8 mouse cellular contexts compared by ENCODE assay signal in genomic region chr6:52174968-52175751, GRCm38 (mm10). TPM values are rescaled to one million over a fixed set of nuclear protein-coding genes. Genes with fewer than 3 reads are reported as not detected.
DNase-seq lines count a peak whose midpoint lies in the region; ATAC-seq lines count a peak whose summit lies in the region.

No protein-coding gene starts in this region.

- peak overlapping the region; percentile 67 for H3K4me3 ChIP-seq in lung, embryonic 15.5 days
- H3K4me3 ChIP-seq in hindbrain, embryonic 10.5 days: peak overlapping the region; percentile 81
- peak overlapping the region; percentile 47 for H3K4me3 ChIP-seq in limb, embryonic 13.5 days
- H3K4me3 ChIP-seq in stomach, embryonic 16.5 days (replicated peaks; ENCODE audit: low read length): peak overlapping the region; percentile 60

- H3K9ac ChIP-seq in lung, embryonic 15.5 days: peak overlapping the region; percentile 63
- H3K9ac ChIP-seq in limb, embryonic 13.5 days: peak overlapping the region; percentile 63
- H3K9ac ChIP-seq in stomach, embryonic 16.5 days (ENCODE audit: low read length): peak overlapping the region; percentile 91

- ATAC-seq in lung, embryonic 15.5 days (ENCODE audit: borderline replicate concordance, extremely low read depth, low FRiP score, low TSS enrichment): peak; percentile 39; the same call in 1 of the 2 replicates
- no peak for ATAC-seq in limb, embryonic 13.5 days (ENCODE audit: low FRiP score, low read depth)
- peak; percentile 29; the same call in 1 of the 2 replicates for ATAC-seq in stomach, embryonic 16.5 days (ENCODE audit: insufficient read depth, low FRiP score)

- H3K27me3 ChIP-seq in lung, embryonic 15.5 days: peaks cover 79% of the 10 kb centered on the region
- H3K27me3 ChIP-seq in hindbrain, embryonic 10.5 days (ENCODE audit: insufficient read depth, poor library complexity, severe bottlenecking): peaks cover 100% of the 10 kb centered on the region
- H3K27me3 ChIP-seq in limb, embryonic 13.5 days: peaks cover 66% of the 10 kb centered on the region
- H3K27me3 ChIP-seq in stomach, embryonic 16.5 days (ENCODE audit: control insufficient read depth, insufficient read depth, low read length): no peaks in the 10 kb centered on the region

- H3K4me1 ChIP-seq in lung, embryonic 15.5 days: peaks cover 30% of the 10 kb centered on the region
- H3K4me1 ChIP-seq in hindbrain, embryonic 10.5 days (replicated peaks): peaks cover 40% of the 10 kb centered on the region
- peaks cover 88% of the 10 kb centered on the region for H3K4me1 ChIP-seq in limb, embryonic 13.5 days
- H3K4me1 ChIP-seq in stomach, embryonic 16.5 days (ENCODE audit: control insufficient read depth, insufficient read depth, low read length): peaks cover 26% of the 10 kb centered on the region

- H3K4me2 ChIP-seq in lung, embryonic 15.5 days: peak overlapping the region; percentile 90
- peak overlapping the region; percentile 70 for H3K4me2 ChIP-seq in limb, embryonic 13.5 days (replicated peaks)
- peak overlapping the region; percentile 71 for H3K4me2 ChIP-seq in stomach, embryonic 16.5 days (ENCODE audit: low read depth, low read length)

- no peak for DNase-seq in lung, postnatal 14 days
- peak; percentile 62 for DNase-seq in hindbrain, embryonic 10.5 days (ENCODE audit: low spot score)
- DNase-seq in right cerebral cortex, postnatal 14 days: no peak
- DNase-seq in urinary bladder, postnatal 4 days (ENCODE audit: low spot score in 2 of 2): no peak
- DNase-seq in spleen, postnatal 4 days (ENCODE audit: low spot score in 2 of 2): no peak

- peak overlapping the region; percentile 98 for H3K27ac ChIP-seq in lung, embryonic 15.5 days
- peak overlapping the region; percentile 82 for H3K27ac ChIP-seq in hindbrain, embryonic 10.5 days
- H3K27ac ChIP-seq in limb, embryonic 13.5 days: peak overlapping the region; percentile 55; the same call in 1 of the 2 replicates
- peak overlapping the region; percentile 98 for H3K27ac ChIP-seq in stomach, embryonic 16.5 days (ENCODE audit: low read length)

- H3K36me3 ChIP-seq in lung, embryonic 15.5 days: no peaks in the 10 kb centered on the region
- no peaks in the 10 kb centered on the region for H3K36me3 ChIP-seq in hindbrain, embryonic 10.5 days
- H3K36me3 ChIP-seq in limb, embryonic 13.5 days: peaks cover 14% of the 10 kb centered on the region
- no peaks in the 10 kb centered on the region for H3K36me3 ChIP-seq in stomach, embryonic 16.5 days (ENCODE audit: control insufficient read depth, insufficient read depth, low read length)

- no peaks in the 10 kb centered on the region for H3K9me3 ChIP-seq in lung, embryonic 15.5 days
- no peaks in the 10 kb centered on the region for H3K9me3 ChIP-seq in hindbrain, embryonic 10.5 days
- no peaks in the 10 kb centered on the region for H3K9me3 ChIP-seq in limb, embryonic 13.5 days
- H3K9me3 ChIP-seq in stomach, embryonic 16.5 days (replicated peaks; ENCODE audit: control insufficient read depth, low read length): no peaks in the 10 kb centered on the region

- WGBS in lung, embryonic 15.5 days: under 1% methylated on average over 35 of the region's 41 CpGs
- WGBS in hindbrain, embryonic 10.5 days: under 1% methylated on average over 41 of the region's 41 CpGs
- 8% methylated on average over 41 of the region's 41 CpGs for WGBS in limb, embryonic 13.5 days
- WGBS in stomach, embryonic 16.5 days: 3% methylated on average over 41 of the region's 41 CpGs

RNA-seq across cellular contexts. Expression of gene 5730596B20Rik, which starts 2.1 kb away (rescaled TPM):
- polyA plus RNA-seq in lung, embryonic 15.5 days (2015; fragmentation: Nextera tagmentation; extraction: Ambion mirVana): 2.1 and 2.3 TPM in 2 replicates
- 0.90 and 3.6 TPM in 2 replicates for polyA plus RNA-seq in hindbrain, embryonic 10.5 days (2016; fragmentation: Nextera tagmentation; extraction: Ambion mirVana)
- 0.66 and 0.71 TPM in 2 replicates for polyA plus RNA-seq in limb, embryonic 13.5 days (2015; fragmentation: Nextera tagmentation; extraction: Ambion mirVana)
- polyA plus RNA-seq in stomach, embryonic 16.5 days (2015; fragmentation: Nextera tagmentation; extraction: Ambion mirVana): 2.1 and 2.6 TPM in 2 replicates

RNA-seq across cellular contexts. Expression of gene Hoxa2, which starts 10.5 kb away (rescaled TPM):
- polyA plus RNA-seq in lung, embryonic 15.5 days (2015; fragmentation: Nextera tagmentation; extraction: Ambion mirVana): 11.4 and 13.0 TPM in 2 replicates
- polyA plus RNA-seq in hindbrain, embryonic 10.5 days (2016; fragmentation: Nextera tagmentation; extraction: Ambion mirVana): 31.4 and 56.9 TPM in 2 replicates
- 1.5 and 2.5 TPM in 2 replicates for polyA plus RNA-seq in limb, embryonic 13.5 days (2015; fragmentation: Nextera tagmentation; extraction: Ambion mirVana)
- polyA plus RNA-seq in stomach, embryonic 16.5 days (2015; fragmentation: Nextera tagmentation; extraction: Ambion mirVana): 7.4 and 8.5 TPM in 2 replicates

RNA-seq across cellular contexts. Expression of gene Hoxa4, which starts 16.4 kb away (rescaled TPM):
- polyA plus RNA-seq in lung, embryonic 15.5 days (2015; fragmentation: Nextera tagmentation; extraction: Ambion mirVana): 4.1 and 4.2 TPM in 2 replicates
- 0.14 and 4.3 TPM in 2 replicates for polyA plus RNA-seq in hindbrain, embryonic 10.5 days (2016; fragmentation: Nextera tagmentation; extraction: Ambion mirVana)
- polyA plus RNA-seq in limb, embryonic 13.5 days (2015; fragmentation: Nextera tagmentation; extraction: Ambion mirVana): 0.52 and 0.96 TPM in 2 replicates
- polyA plus RNA-seq in stomach, embryonic 16.5 days (2015; fragmentation: Nextera tagmentation; extraction: Ambion mirVana): 2.5 and 2.8 TPM in 2 replicates

RNA-seq across cellular contexts. Expression of gene Hoxa1, which starts 17.0 kb away (rescaled TPM):
- polyA plus RNA-seq in lung, embryonic 15.5 days (2015; fragmentation: Nextera tagmentation; extraction: Ambion mirVana): 1.3 and 1.4 TPM in 2 replicates
- 0.77 and 1.4 TPM in 2 replicates for polyA plus RNA-seq in hindbrain, embryonic 10.5 days (2016; fragmentation: Nextera tagmentation; extraction: Ambion mirVana)
- polyA plus RNA-seq in limb, embryonic 13.5 days (2015; fragmentation: Nextera tagmentation; extraction: Ambion mirVana): 1.1 and 1.5 TPM in 2 replicates
- 1.4 and 1.5 TPM in 2 replicates for polyA plus RNA-seq in stomach, embryonic 16.5 days (2015; fragmentation: Nextera tagmentation; extraction: Ambion mirVana)

RNA-seq across cellular contexts. Expression of gene Hoxa5, which starts 29.2 kb away (rescaled TPM):
- polyA plus RNA-seq in lung, embryonic 15.5 days (2015; fragmentation: Nextera tagmentation; extraction: Ambion mirVana): 48.2 and 48.7 TPM in 2 replicates
- 1.8 TPM in 1 of 2 replicates, not detected in the other for polyA plus RNA-seq in hindbrain, embryonic 10.5 days (2016; fragmentation: Nextera tagmentation; extraction: Ambion mirVana)
- polyA plus RNA-seq in limb, embryonic 13.5 days (2015; fragmentation: Nextera tagmentation; extraction: Ambion mirVana): 4.8 and 5.3 TPM in 2 replicates
- 8.8 and 11.0 TPM in 2 replicates for polyA plus RNA-seq in stomach, embryonic 16.5 days (2015; fragmentation: Nextera tagmentation; extraction: Ambion mirVana)
